Mouse (Mus musculus): ENCODE results near the gene Ntm.

DNA sequence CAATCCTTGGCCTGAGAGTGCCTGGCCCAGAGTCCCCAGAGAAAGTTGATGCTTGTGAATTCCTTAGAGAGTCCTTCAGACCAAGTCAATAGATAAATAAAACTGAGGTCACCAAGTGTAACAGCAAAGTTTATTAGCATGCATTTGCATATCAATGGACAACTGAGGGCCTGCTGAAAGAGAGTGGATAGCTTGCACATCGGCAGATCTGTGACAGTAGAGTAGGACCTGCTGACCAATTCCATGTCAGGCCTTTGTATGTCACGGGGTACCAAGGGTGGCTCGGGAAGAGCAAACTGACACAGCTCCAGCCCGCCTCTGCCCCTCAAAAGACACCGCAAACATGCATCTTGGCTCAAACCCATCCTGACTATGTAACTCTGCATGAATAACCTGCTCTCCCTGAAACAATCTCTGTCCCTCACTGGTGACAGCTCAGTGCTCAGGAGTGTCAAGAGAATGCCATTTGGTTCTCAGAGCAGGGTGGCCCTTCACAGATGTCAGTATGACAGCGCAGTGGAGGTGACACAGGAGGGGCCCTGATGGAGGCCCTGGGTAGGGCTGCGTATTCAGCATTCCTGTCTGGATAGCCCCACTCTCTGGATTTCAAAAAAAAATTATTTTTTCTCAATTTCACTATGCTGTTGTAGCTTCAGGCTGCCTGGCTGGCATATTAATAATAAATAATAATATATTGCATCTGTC lies 305.0 kb downstream of the Ntm start:
- TF ChIP-seq TCF12 (IDR thresholded peaks at IDR 0.05; ENCODE audit: insufficient read depth, poor library complexity, severe bottlenecking) (no peak), POLR2A (IDR thresholded peaks at IDR 0.05; ENCODE audit: insufficient read length, low read depth) (no peak), E2F4 (IDR thresholded peaks at IDR 0.05; ENCODE audit: insufficient read depth) (no peak)
